Mouse (Mus musculus): ENCODE data around the gene Riox1. TPM values are rescaled to one million over a fixed set of nuclear protein-coding genes. Genes with fewer than 3 reads are reported as not detected.

The Riox1 gene
- 6.0 and 7.4 TPM in 2 replicates for polyA plus RNA-seq (2012; rRNA removed)

DNA sequence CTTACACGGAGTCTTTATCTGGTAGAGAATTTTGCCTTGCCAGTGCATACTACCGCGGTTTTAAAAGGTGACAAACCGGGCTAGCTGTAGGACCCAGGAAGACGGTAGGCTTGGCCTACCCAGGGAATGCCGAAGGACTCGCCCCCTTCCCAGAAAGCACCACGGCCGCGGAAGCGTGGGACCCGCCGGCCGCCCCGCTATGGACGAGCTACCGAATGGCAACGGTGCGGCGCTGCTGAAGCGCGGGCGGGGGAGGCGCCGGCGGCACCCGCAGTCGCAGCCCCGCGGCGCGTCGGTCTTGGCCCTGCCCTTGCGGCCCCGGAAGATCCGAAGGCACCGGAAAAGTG is at the start of gene Riox1:
Gene Riox1, plus strand, starts transcription at position 116 of the 347 bp plus-strand sequence.

DNA sequence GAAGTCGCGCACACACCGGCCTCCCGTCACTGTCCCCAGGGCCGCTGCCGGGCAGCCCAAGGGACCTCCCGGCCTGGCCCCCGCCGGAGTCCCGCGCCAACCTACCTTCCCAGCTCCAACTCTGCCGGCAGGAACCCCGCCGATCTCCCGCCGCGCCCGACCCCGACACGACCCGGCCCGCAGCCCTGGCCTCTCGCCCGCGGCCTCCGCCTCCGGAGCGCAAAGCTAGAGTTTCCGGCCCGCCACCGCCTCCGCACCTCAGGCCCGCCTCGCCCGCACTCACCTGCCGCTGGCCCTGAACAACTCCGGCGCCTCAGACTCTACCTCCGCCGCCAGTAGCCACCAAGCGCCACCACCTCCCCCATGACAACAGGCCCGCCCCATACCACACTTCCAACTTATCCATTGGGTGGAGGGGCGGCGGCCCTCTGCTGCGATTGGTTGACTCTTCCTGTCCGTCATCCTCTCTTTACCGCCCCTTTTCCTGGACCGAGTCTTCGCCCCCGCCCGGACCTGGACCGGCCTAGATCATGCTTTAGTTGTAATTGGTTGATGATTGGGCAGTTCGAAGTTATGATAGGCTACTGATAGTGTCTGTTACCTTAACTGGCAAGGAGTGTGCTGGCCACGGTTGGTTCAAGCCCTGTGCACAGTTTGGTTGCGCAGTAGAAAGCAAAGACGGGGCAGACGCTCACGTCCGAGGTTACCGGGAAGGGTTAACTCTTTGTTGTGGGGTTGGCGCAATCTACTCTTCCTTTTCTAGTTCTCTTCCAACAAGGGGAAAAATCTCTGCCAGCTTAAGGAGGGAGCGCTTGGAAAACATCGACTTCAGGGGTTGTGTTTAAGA is 28.6 kb upstream of the Riox1 start, which contains the start of gene Numb:
Gene Numb, minus strand, starts transcription at position 400 of the 847 bp plus-strand sequence.

DNA sequence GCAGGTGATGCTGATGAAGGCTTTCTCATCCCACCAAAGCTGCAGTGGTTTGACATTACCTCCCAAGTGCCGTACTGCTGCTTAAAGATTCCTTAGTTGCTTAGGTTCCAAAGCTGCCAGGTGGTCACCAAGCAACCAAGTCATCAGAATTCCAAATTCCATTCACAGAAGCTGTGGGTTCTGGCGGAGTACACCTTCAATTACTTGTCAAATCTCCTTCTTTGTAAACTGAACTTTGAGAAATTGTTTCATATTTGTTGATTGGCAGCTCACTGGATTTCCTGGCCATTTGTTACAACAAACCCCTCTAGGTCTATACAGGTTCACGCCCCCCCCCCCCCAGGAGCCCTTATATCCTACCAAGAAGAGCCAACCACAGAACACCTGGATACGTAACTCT is 34.3 kb downstream of the Riox1 start, which contains the start of gene Heatr4:
Gene Heatr4, minus strand, starts transcription at position 101 of the 400 bp plus-strand sequence.

DNA sequence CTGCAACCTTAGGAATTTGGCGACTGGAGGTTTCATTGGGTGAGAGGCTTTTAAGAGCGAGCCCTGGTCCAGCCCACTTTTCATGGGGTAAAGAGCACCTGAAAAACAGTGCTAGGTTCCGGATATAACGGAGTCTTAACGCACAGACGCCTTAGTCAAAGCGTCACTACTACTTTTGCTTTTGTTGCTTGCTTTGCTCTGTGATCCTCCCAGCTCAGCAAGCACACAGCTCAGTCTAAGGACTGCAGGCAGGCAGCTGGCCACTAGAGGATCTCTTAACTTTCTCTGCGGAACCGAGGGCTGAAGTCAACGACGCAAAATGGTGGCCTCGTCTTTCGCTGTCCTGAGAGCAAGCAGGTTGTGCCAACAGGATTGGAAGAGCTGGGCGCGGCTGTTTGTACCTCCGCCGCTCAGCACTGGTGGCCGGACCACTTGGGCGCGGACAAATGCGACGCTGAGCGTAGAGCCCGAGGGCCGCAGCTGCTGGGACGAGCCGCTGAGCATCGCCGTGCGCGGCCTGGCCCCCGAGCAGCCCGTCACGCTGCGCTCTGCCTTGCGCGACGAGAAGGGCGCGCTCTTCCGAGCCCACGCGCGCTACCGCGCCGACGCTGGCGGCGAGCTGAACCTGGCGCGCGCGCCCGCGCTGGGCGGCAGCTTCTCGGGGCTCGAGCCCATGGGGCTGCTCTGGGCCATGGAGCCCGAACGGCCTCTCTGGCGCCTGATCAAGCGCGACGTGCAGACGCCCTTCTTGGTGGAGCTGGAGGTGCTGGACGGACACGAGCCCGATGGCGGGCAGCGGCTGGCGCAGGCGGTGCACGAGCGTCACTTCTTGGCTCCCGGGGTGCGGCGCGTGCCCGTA is 37.4 kb downstream of the Riox1 start, which contains the start of gene Acot2:
Gene Acot2, plus strand, starts transcription at position 279 of the 859 bp plus-strand sequence.

Other genes starting within 250 kb of the Riox1 start
- gene Papln, start 187.0 kb upstream of the Riox1 start, polyA plus RNA-seq (2012; rRNA removed), result 0.90 and 1.1 TPM in 2 replicates
- 11.8 and 13.5 TPM in 2 replicates for gene Numb, start 28.7 kb upstream of the Riox1 start, polyA plus RNA-seq (2012; rRNA removed)
- not detected in 2 replicates for gene Heatr4, start 34.2 kb downstream of the Riox1 start, polyA plus RNA-seq (2012; rRNA removed)
- gene Acot2, start 37.3 kb downstream of the Riox1 start, polyA plus RNA-seq (2012; rRNA removed), result 2.5 and 3.4 TPM in 2 replicates
- 11.4 and 16.9 TPM in 2 replicates for gene Acot1, start 58.9 kb downstream of the Riox1 start, polyA plus RNA-seq (2012; rRNA removed)
- gene Acot4, start 87.8 kb downstream of the Riox1 start, polyA plus RNA-seq (2012; rRNA removed), result 4.4 and 5.2 TPM in 2 replicates
- not detected in 2 replicates for gene Gm49366, start 88.3 kb downstream of the Riox1 start, polyA plus RNA-seq (2012; rRNA removed)
- 2.4 and 2.8 TPM in 2 replicates for gene Acot3, start 101.5 kb downstream of the Riox1 start, polyA plus RNA-seq (2012; rRNA removed)
- gene Acot5, start 118.7 kb downstream of the Riox1 start, polyA plus RNA-seq (2012; rRNA removed), result not detected in 2 replicates
- gene Acot6, start 150.0 kb downstream of the Riox1 start, polyA plus RNA-seq (2012; rRNA removed), result 0.87 and 0.93 TPM in 2 replicates
- 0.40 and 0.42 TPM in 2 replicates for gene Dnal1, start 163.8 kb downstream of the Riox1 start, polyA plus RNA-seq (2012; rRNA removed)
- gene Pnma1, start 197.9 kb downstream of the Riox1 start, polyA plus RNA-seq (2012; rRNA removed), result 0.12 TPM in 2 replicates